Mouse (Mus musculus): ENCODE measurements around the gene Gm13889.

Gm13889 gene

DNA sequence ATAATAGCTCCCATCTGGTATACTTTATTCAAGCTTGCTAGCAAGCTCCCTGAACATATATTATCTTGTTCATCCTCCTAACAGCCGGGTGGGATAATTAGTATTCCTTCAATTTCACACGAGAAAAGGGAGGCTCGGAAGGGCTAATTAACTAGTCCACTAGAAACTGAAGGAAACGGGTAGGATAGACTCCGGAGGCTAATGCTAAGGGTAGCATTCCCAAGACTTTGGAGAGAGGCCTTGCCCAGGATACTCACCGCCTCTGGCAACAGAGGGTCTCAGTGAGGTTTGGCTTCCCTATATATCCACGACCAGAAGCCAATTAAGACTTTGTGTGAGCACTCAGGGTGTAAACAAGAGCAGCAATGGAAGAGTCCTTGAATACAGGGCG, 779 bp upstream of the Gm13889 start:
- no peak for DNase-seq (ENCODE audit: low spot score)

GRCm38 (mm10) chr2:93956331-93956801, 635 bp downstream of the Gm13889 start:
- DNase-seq (ENCODE audit: low spot score): peak; percentile 20

DNA sequence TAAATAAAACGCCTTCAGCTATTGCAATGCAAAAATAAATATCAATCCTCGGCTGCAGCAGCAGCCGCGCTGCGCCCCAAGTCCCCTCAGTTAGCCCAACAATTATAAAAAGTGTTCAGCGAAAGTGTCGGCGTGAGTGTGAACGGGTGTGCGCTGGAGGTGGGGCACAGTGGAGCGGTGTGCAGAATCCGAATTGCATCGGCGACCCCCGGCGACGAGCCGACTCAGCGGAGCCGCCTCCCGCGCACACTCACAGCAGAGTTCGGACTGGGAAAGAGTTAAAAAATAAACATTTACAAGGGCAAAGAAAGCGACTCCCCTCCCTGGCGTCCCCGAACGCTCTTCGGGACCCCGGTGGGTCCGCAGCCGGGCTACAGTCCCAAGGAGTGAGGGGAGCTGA, 1.1 kb downstream of the Gm13889 start:
- no peak for DNase-seq (ENCODE audit: low spot score)

DNA sequence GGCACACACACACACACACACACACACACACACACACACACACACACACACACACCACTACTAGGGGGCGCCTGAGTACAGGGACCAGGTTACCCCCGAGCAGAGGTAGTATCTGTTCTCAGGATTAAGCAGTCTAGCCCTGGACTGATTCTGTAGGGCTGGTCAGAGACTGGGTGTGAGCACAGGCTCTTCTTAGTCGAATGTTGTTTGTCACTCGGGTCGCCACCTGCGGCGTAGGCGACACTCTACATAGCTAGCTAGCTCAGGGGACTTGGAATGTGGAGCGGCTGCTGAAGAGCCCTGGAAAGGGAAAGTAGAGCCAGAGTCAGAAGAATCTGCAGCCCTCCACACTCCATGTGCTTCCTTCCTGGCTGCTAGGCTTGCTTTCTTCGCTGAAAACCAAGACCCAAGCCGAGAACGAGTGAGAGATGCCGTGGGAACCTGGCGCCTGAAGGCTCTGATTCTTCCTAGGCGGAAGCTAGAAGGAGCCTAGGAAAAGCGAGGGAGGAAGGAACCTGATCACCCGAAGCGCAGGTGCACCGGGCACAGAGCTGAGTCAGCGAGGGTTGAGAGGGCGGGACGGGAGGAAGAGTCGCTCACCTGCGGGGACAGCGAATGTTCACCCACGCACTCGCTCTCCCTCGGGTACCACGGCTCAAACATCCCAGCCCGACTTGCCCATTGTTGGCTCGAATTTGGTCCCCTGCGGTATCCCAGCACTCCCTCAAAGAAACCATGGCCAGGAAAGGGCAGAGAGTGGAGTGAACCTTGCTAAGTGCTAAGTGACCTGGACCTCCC, 2.0 kb downstream of the Gm13889 start:
- no peak for DNase-seq (ENCODE audit: low spot score)

DNA sequence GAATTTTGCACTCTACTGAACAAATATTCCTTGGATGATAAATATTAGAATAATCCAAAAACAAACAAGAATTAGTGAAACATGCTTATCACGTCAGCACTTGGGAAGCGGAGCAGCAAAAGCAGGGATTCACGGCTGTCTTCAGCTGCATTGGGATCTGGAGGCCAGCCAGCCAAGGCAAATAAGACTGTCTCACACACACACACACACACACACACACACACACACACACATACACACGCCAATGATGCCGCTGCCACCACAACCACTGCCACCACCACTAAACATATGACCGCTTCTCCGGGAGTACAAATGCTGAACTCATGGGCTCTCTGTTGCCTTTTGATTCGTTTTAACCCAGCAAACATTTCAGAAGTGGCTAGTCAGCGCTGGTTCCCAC, 3.3 kb downstream of the Gm13889 start:
- no peak for DNase-seq (ENCODE audit: low spot score)

- no peak for DNase-seq (ENCODE audit: low spot score)
Observed at GRCm38 (mm10) chr2:93946976-93947375, 10.0 kb downstream of the Gm13889 start.

- DNase-seq (ENCODE audit: low spot score): no peak
Observed at GRCm38 (mm10) chr2:93944855-93945254, 12.1 kb downstream of the Gm13889 start.

DNA sequence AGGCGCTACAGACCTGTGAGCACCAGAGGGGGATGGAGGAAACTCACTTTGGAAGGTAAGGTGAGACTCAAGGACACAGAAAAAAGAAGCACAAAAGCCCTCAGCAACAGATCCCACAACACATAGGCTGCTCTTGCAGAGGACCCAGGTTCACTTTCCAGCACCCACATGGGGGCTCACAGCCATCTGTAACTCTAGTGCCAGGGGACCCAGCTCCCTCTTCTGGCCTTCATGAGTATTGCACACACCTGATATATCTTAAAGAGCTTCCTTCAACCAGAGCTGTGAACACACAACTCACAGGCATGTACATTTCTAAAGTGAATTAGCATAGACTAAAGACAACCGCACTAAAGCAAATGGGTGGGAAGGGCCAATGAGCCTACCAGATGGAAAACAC, 12.9 kb downstream of the Gm13889 start:
- no peak for DNase-seq (ENCODE audit: low spot score)

GRCm38 (mm10) chr2:93941670-93942069, 15.3 kb downstream of the Gm13889 start:
- no peak for DNase-seq (ENCODE audit: low spot score)

DNA sequence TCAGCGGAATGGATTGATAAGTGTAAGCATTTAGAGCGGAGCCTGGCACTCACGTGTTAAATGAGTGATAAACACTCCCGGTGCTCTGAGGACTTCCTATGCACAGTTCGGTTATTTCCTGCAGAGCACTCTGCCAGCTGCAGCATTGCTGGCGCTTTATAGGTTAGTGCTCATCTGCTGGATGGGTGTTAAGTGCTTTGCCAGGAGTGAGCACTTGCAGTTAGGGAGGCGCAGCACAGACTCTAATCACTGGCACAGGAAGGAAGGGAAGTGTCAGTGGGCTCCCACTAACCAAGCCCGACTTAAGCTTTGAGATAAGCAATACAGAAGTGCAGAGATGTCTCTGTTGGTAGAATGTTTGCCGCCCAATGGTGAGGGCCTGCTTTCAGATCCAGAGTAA, 18.5 kb downstream of the Gm13889 start:
- DNase-seq (ENCODE audit: low spot score): no peak

DNA sequence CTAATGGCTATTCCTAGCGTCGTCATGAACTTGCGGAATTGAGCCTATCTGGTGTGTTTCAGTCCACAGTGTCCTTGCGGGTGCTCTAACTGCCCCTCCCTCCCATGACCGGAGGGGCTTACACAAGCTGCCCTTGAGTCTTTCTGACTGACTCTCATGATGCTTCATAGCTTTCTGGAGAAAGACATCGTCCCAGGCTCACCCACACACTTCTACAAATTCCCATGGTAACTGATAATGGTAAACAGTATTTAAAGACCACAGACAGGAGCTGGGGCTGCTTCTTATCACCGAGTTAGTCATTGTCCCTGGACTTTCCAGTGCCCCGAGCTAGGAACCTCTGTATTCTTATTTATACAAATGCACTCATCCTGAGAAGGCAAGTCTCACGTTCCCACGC, 28.1 kb downstream of the Gm13889 start:
- DNase-seq (ENCODE audit: low spot score): no peak

DNA sequence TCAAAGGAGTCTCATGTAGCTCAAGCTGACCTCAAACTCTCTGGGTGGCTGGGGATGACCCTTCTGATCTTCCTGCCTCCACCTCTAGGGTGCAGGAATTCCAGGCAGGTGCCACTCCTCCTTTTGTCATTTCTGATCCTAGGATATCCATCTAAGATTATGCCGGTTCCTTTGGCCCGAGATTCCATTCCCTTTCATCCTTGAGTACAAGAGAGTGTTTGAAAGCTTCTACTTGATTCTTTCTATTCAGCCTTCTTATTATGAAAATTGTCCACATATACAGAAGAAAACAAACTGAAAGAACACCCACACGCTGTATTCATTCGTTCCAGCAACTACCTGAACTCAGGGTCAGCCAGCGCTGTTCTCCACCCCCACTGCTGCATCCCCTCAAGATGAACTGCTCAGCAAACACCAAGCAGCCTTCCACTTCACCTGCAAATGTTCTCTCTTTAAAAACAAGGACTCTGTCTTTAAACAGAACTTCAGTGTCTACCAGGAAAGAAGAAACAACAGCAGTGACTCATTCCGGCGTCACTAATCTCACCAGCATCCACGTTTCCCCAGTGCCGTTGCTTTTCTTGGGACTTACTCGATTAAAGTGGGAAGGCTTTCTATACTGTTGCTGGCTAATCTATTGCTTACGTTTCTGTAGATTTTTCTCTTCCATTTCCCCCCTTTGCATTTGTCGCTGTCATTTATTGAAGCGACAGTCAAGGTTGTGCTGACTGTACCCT, 29.1 kb downstream of the Gm13889 start:
- DNase-seq (ENCODE audit: low spot score): no peak

- no peak for DNase-seq (ENCODE audit: low spot score)
Observed at GRCm38 (mm10) chr2:93926141-93926540, 30.9 kb downstream of the Gm13889 start.

- no peak for DNase-seq (ENCODE audit: low spot score)
Observed at GRCm38 (mm10) chr2:93919093-93919492, 37.9 kb downstream of the Gm13889 start.

- DNase-seq (ENCODE audit: low spot score): no peak
Observed at GRCm38 (mm10) chr2:93913552-93913951, 43.4 kb downstream of the Gm13889 start.

- no peak for DNase-seq (ENCODE audit: low spot score)
Observed at GRCm38 (mm10) chr2:93911942-93912341, 45.1 kb downstream of the Gm13889 start.

DNA sequence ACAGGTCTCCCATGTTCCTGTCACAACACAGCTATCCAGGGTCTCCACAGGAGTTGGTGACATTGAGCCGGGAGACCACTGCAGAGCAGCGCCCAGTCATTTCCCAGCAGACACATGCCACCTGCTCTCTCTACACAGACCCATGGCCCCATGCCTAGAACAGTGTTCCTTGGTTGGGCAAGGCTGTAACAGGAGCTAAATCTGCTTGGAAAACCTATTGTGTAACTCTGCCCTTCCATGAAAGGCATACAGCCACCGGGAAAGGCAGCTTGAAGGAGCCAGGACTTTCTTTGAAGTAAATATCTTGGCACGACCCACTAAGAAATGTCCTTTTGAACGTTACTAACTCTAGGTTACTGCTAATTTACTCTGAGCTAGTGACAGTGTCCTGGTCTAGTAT, 47.3 kb downstream of the Gm13889 start:
- DNase-seq (ENCODE audit: low spot score): no peak

GRCm38 (mm10) chr2:93907519-93908294, 49.3 kb downstream of the Gm13889 start:
- DNase-seq (ENCODE audit: low spot score): no peak

DNA sequence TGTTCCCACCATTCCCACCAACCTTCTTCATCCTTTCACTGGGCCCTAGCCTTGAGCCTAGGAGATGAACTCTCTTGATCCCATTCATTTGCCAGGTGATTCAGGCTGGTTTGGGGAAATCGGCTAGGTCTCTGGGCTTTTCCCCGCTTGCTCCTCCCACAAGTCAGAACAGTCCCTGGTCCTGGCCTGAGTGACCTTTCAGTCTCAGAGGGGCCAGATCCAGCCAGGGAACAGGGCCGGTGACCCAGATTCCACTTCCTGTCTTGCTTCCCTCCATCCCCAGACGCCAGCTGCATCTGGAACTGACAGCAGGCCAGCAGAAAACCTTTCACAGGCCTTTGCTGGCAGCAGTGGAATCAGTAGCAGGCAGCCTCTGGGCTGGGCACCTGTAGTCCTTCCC, 50.7 kb downstream of the Gm13889 start:
- DNase-seq (ENCODE audit: low spot score): no peak

Measured in urinary bladder, postnatal 25 days (tissue).